9 mouse cellular contexts compared by ENCODE assay signal in genomic region chr11:114040391-114041035, GRCm38 (mm10). TPM values are rescaled to one million over a fixed set of nuclear protein-coding genes. Genes with fewer than 3 reads are reported as not detected.
A peak's percentile ranks its signal among the peaks of the same experiment; 100 is the strongest.
DNase-seq lines count a peak whose midpoint lies in the region; ATAC-seq and TF ChIP-seq lines count a peak whose summit lies in the region.
"Had no signal": no experiment of that assay in that cellular context is flagged by ENCODE, and none has a peak within 500 bp of the region (broad histone marks: within the 10 kb centered on the region; RNA-seq: fewer than 3 reads in every experiment).

No protein-coding gene starts in this region.

- TF ChIP-seq CTCF in layer of hippocampus, adult 2 months (conservative IDR thresholded peaks at IDR 0.05): no peak

- H3K4me3 ChIP-seq in layer of hippocampus, adult 2 months: no peak overlapping the region
- H3K4me3 ChIP-seq in heart, embryonic 16.5 days (ENCODE audit: low read length): no peak overlapping the region
- H3K4me3 ChIP-seq in liver, embryonic 12.5 days: no peak overlapping the region

- no peaks in the 10 kb centered on the region for H3K36me3 ChIP-seq in heart, embryonic 16.5 days (ENCODE audit: control insufficient read depth, insufficient read depth)
- H3K36me3 ChIP-seq in liver, embryonic 12.5 days: no peaks in the 10 kb centered on the region
- H3K36me3 ChIP-seq: G1E had no signal

- peak; percentile 85 for ATAC-seq in heart, embryonic 16.5 days (replicated peaks; ENCODE audit: extremely low read depth, insufficient read depth, low FRiP score)
- 0 out of 2 replicates have a peak, but pooled peaks have one; percentile 9 for ATAC-seq in liver, embryonic 12.5 days
- ATAC-seq in erythroblast, adult 5-6 weeks (replicated peaks; ENCODE audit: low FRiP score, poor library complexity, severe bottlenecking): no peak
- no peak for ATAC-seq in megakaryocyte, adult 5-6 weeks (ENCODE audit: poor library complexity, severe bottlenecking)

- DNase-seq in layer of hippocampus, adult 11-12 months (ENCODE audit: low spot score): peak; percentile 17
- DNase-seq in layer of hippocampus, adult 2 months (ENCODE audit: low spot score in 2 of 2): no peak
- DNase-seq in embryo, embryonic 11 days: peak; percentile 90
- no peak for DNase-seq in ovary, postnatal 14 days (ENCODE audit: low spot score)

- H3K27me3 ChIP-seq in heart, embryonic 16.5 days (ENCODE audit: control insufficient read depth, insufficient read depth, low read length): no peaks in the 10 kb centered on the region
- H3K27me3 ChIP-seq in liver, embryonic 12.5 days (replicated peaks): no peaks in the 10 kb centered on the region

- H3K4me2 ChIP-seq in heart, embryonic 16.5 days (ENCODE audit: low read depth, low read length): peak overlapping the region; percentile 7; the same call in 1 of the 2 replicates
- no peak overlapping the region for H3K4me2 ChIP-seq in liver, embryonic 12.5 days

- H3K9ac ChIP-seq in heart, embryonic 16.5 days (ENCODE audit: low read length): no peak overlapping the region
- H3K9ac ChIP-seq in liver, embryonic 12.5 days: no peak overlapping the region

- WGBS in heart, embryonic 16.5 days: 10% methylated on average over 10 of the region's 10 CpGs
- WGBS in liver, embryonic 12.5 days (ENCODE audit: insufficient replicate concordance): 37% methylated on average over 10 of the region's 10 CpGs

- no peak overlapping the region for H3K27ac ChIP-seq in layer of hippocampus, adult 2 months
- peak overlapping the region; percentile 80 for H3K27ac ChIP-seq in heart, embryonic 16.5 days (ENCODE audit: low read length)
- H3K27ac ChIP-seq in liver, embryonic 12.5 days: 0 out of 2 replicates have a peak overlapping the region, but pooled peaks have one; percentile 21

- no peaks in the 10 kb centered on the region for H3K9me3 ChIP-seq in heart, embryonic 16.5 days (replicated peaks; ENCODE audit: control insufficient read depth, low read length)
- H3K9me3 ChIP-seq in liver, embryonic 12.5 days (replicated peaks): no peaks in the 10 kb centered on the region

- peaks cover 30% of the 10 kb centered on the region for H3K4me1 ChIP-seq in heart, embryonic 16.5 days (ENCODE audit: control insufficient read depth, insufficient read depth, low read length)
- peaks cover 8% of the 10 kb centered on the region for H3K4me1 ChIP-seq in liver, embryonic 12.5 days

RNA-seq across cellular contexts. Expression of gene Sdk2, which starts 26.3 kb away (rescaled TPM):
- 10 to 100 TPM; 22.2 to 24.8 TPM for total RNA-seq in layer of hippocampus, adult 2 months (2021)
- 1.1 and 2.1 TPM in 2 replicates for polyA plus RNA-seq in heart, embryonic 16.5 days (2015; fragmentation: Nextera tagmentation; extraction: Ambion mirVana)
- polyA plus RNA-seq in liver, embryonic 12.5 days (2016; fragmentation: Nextera tagmentation; extraction: Ambion mirVana): 1.1 TPM in 2 replicates
- total RNA-seq in erythroblast, adult 5-6 weeks (2015; ENCODE audit: low replicate concordance): not detected in 2 replicates
- not detected in 2 replicates for total RNA-seq in erythroblast, adult 5-6 weeks (2017; ENCODE audit: low replicate concordance)
- 0.05 and 0.11 TPM in 2 replicates for total RNA-seq in megakaryocyte, adult 5-6 weeks (2015)
- 0.04 TPM in 1 of 2 replicates, not detected in the other for total RNA-seq in megakaryocyte, adult 5-6 weeks (2017)
- polyA plus RNA-seq: G1E had no signal

Comparison
In these comparisons a context has a peak if more than half of its experiments do, and no peak if none do; other contexts are left out.
1. DNase-seq: peak in layer of hippocampus, adult 11-12 months (single experiment) and embryo, embryonic 11 days (single experiment); none in layer of hippocampus, adult 2 months (0 of 2) and ovary, postnatal 14 days (single experiment).
2. ATAC-seq: peak in heart, embryonic 16.5 days (single experiment) and liver, embryonic 12.5 days (single experiment); none in erythroblast, adult 5-6 weeks (single experiment) and megakaryocyte, adult 5-6 weeks (single experiment).
3. RNA of gene Sdk2, which starts 26.3 kb away (total RNA-seq): 22.2 to 24.8 TPM in layer of hippocampus, adult 2 months; 0.04 to 0.11 TPM in megakaryocyte, adult 5-6 weeks and not detected in erythroblast, adult 5-6 weeks; every median in the first group is over 10 times any median in the second.